Mouse (Mus musculus) spleen, adult 2 months (tissue): ENCODE data around the gene Zwint. TPM values are rescaled to one million over a fixed set of nuclear protein-coding genes. Genes with fewer than 3 reads are reported as not detected.
A peak's percentile ranks its signal among the peaks of the same experiment; 100 is the strongest.

Experiments used
- DNase-seq, 2 experiments: peaks; one replicate each; pipeline versions ENCODE4 v3.0.0 to v3.0.0-alpha.2; 2012 to 2021; ENCODE audit warnings: low spot score in 2 of 2, low read depth in 1 of 2
- H3K27ac ChIP-seq: fragments of 200-500 bp; 2 replicates; pipeline ENCODE4 v1.5.1; 2012; ENCODE audit warnings: low read length, inconsistent platforms; ENCODE audit not compliant: insufficient read depth
- H3K27me3 ChIP-seq: fragments of 200-500 bp; 2 replicates; pipeline ENCODE4 v1.6.1; 2012; ENCODE audit warnings: mild to moderate bottlenecking, moderate library complexity, low read length, inconsistent platforms; ENCODE audit not compliant: control insufficient read depth, insufficient read depth
- H3K36me3 ChIP-seq: fragments of 200-500 bp; 2 replicates; pipeline ENCODE4 v1.6.1; 2012; ENCODE audit warnings: mild to moderate bottlenecking, low read length, inconsistent platforms; ENCODE audit not compliant: control insufficient read depth, insufficient read depth
- H3K4me1 ChIP-seq: fragments of 200-500 bp; 2 replicates; pipeline ENCODE4 v1.6.1; 2011; ENCODE audit warnings: inconsistent platforms; ENCODE audit not compliant: control insufficient read depth, insufficient read depth, insufficient read length
- H3K4me3 ChIP-seq: fragments of 200-500 bp; 2 replicates; pipeline ENCODE4 v1.5.1; 2011; ENCODE audit warnings: mild to moderate bottlenecking, inconsistent platforms; ENCODE audit not compliant: insufficient read depth, insufficient read length; ENCODE audit errors: extremely low read depth
- CTCF ChIP-seq: fragments of 200-500 bp; IDR thresholded peaks from 2 replicates; pipeline ENCODE4 v1.5.1; 2011; ENCODE audit warnings: mild to moderate bottlenecking, inconsistent platforms; ENCODE audit not compliant: insufficient read depth, insufficient read length, insufficient replicate concordance; ENCODE audit errors: extremely low read depth
- POLR2A ChIP-seq: fragments of 200-500 bp; IDR thresholded peaks from 2 replicates; pipeline ENCODE4 v1.6.1; 2011; ENCODE audit warnings: low read depth, low read length, inconsistent platforms
- WGBS: fragments of 180-500 bp; shearing (Covaris S2); methylation state at CpG from one replicate; pipeline ENCODE4 v1.1.7; 2018; 5-methylcytosine and 5-hydroxymethylcytosine counted together
- polyA plus RNA-seq: library from polyadenylated mRNA; depleted of rRNA; stranded (reverse); fragments of >200 nt; gene quantifications from 2 replicates; pipeline ENCODE4 v1.2.3, GENCODE M21; 2012

Zwint gene
- polyA plus RNA-seq, 1 experiment, result 19.4 TPM

- no peaks in the 10 kb centered on the region for H3K27me3 ChIP-seq
- TF ChIP-seq CTCF, result no peak
- TF ChIP-seq POLR2A, result no peak
- 87% methylated on average over 2 of the region's 2 CpGs for WGBS
- DNase-seq, result no peak
- no peak overlapping the region for H3K4me3 ChIP-seq
- H3K4me1 ChIP-seq, result no peaks in the 10 kb centered on the region
- no peak overlapping the region for H3K27ac ChIP-seq
- H3K36me3 ChIP-seq, result peaks cover 8% of the 10 kb centered on the region
Measured at GRCm38 (mm10) chr10:72653797-72654196, 848 bp upstream of the Zwint start.

GRCm38 (mm10) chr10:72655017-72655509 is 418 bp downstream of the Zwint start:
- 2% methylated on average over 15 of the region's 15 CpGs for WGBS
- DNase-seq, result peak in 1 of 2 experiments; percentile 34
- Histone ChIP-seq H3K4me3 (peak overlapping the region; percentile 84), H3K27me3 (no peaks in the 10 kb centered on the region), H3K4me1 (no peaks in the 10 kb centered on the region), H3K36me3 (peaks cover 12% of the 10 kb centered on the region), H3K27ac (peak overlapping the region; percentile 70)
- TF ChIP-seq POLR2A (no peak), CTCF (no peak)

GRCm38 (mm10) chr10:72659198-72659597 is 4.6 kb downstream of the Zwint start:
- TF ChIP-seq POLR2A (no peak), CTCF (no peak)
- no peak for DNase-seq
- Histone ChIP-seq H3K27me3 (no peaks in the 10 kb centered on the region), H3K4me3 (no peak overlapping the region), H3K27ac (no peak overlapping the region), H3K36me3 (peaks cover 13% of the 10 kb centered on the region), H3K4me1 (no peaks in the 10 kb centered on the region)
- 97% methylated on average over 5 of the region's 5 CpGs for WGBS

DNA sequence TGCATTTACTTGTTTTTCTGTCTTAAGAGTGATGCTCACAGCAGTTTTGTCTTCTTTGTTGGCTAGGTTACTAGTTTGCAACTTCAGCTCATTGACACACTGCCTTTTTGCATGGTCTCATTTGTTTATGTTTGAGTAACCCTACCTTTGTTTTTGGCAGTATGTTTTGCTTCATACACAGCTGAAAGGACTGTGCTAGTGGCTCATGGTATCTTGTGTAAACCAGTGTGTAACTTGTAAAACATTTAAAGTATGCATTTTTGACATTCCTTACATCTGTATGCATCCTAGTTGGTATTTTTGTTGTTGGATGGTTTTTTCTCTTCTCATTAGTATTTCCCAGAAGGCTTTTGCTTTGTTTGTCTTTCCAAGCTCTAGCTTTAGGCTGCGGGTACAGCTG is 5.7 kb downstream of the Zwint start:
- Histone ChIP-seq H3K4me1 (no peaks in the 10 kb centered on the region), H3K36me3 (peaks cover 15% of the 10 kb centered on the region), H3K27me3 (no peaks in the 10 kb centered on the region), H3K4me3 (no peak overlapping the region), H3K27ac (no peak overlapping the region)
- TF ChIP-seq POLR2A (no peak), CTCF (no peak)
- DNase-seq, result no peak
- WGBS, result 95% methylated on average over 1 of the region's 1 CpGs

GRCm38 (mm10) chr10:72667856-72668255 is 13.2 kb downstream of the Zwint start:
- H3K4me1 ChIP-seq, result no peaks in the 10 kb centered on the region
- H3K4me3 ChIP-seq, result no peak overlapping the region
- peaks cover 2% of the 10 kb centered on the region for H3K36me3 ChIP-seq
- no peak for DNase-seq
- no peaks in the 10 kb centered on the region for H3K27me3 ChIP-seq
- WGBS, result 85% methylated on average over 5 of the region's 5 CpGs
- no peak for TF ChIP-seq CTCF
- no peak for TF ChIP-seq POLR2A
- no peak overlapping the region for H3K27ac ChIP-seq

DNA sequence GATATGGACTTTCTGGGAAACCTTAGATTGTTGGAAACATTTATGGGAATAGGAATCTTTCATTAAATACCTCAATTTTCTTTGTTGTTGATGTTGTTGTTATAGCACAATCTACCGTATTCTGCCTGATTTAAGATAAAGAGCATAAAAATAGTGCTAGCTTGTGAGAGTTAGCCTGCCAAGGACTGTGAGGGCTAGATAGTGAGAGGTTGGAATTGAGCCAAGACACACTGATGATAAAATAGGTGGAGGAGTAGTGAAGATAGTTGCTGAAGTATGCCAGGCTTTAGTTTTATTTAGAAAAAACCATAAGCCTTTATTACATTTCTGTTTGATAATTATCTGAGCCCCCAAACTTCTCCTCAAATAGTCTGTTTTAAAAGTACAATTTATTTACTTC is 14.4 kb downstream of the Zwint start:
- Histone ChIP-seq H3K27me3 (no peaks in the 10 kb centered on the region), H3K4me3 (no peak overlapping the region), H3K27ac (no peak overlapping the region), H3K4me1 (no peaks in the 10 kb centered on the region), H3K36me3 (peaks cover 2% of the 10 kb centered on the region)
- no peak for TF ChIP-seq POLR2A
- no peak for TF ChIP-seq CTCF
- 81% methylated on average over 1 of the region's 1 CpGs for WGBS
- DNase-seq, result no peak

- no peaks in the 10 kb centered on the region for H3K27me3 ChIP-seq
- no peak for TF ChIP-seq POLR2A
- H3K36me3 ChIP-seq, result no peaks in the 10 kb centered on the region
- H3K4me1 ChIP-seq, result no peaks in the 10 kb centered on the region
- H3K4me3 ChIP-seq, result no peak overlapping the region
- DNase-seq, result no peak
- 35% methylated on average over 6 of the region's 6 CpGs for WGBS
- H3K27ac ChIP-seq, result no peak overlapping the region
Measured at GRCm38 (mm10) chr10:72675971-72676370, 21.3 kb downstream of the Zwint start.
